Mouse (Mus musculus) megakaryocyte, embryonic 14.5 days (primary cell): ENCODE measurements around the gene Itga9.

Experiments used
- FLI1 ChIP-seq: IDR thresholded peaks from 2 replicates; pipeline ENCODE4 v1.6.1; 2012; ENCODE audit warnings: low read length, inconsistent platforms, mixed read lengths
- GATA1 ChIP-seq: IDR thresholded peaks from 3 replicates; pipeline ENCODE4 v1.6.1; 2012; ENCODE audit warnings: mixed read lengths, low read length, inconsistent platforms, borderline replicate concordance

GRCm38 (mm10) chr9:118887734-118888133 is 281.2 kb downstream of the Itga9 start:
- TF ChIP-seq GATA1 (no peak), FLI1 (no peak)
